Mouse (Mus musculus): ENCODE data around the gene Senp3. TPM values are rescaled to one million over a fixed set of nuclear protein-coding genes. Genes with fewer than 3 reads are reported as not detected.
"Not testable (repeated sequence)": the region's sequence is repeated elsewhere in the genome, so short reads cannot be mapped to it uniquely, and the experiment has no call there.

Senp3 gene
- total RNA-seq, 4 experiments from 2014 or later = 27.2 to 40.0 (median 28.7) TPM

DNA sequence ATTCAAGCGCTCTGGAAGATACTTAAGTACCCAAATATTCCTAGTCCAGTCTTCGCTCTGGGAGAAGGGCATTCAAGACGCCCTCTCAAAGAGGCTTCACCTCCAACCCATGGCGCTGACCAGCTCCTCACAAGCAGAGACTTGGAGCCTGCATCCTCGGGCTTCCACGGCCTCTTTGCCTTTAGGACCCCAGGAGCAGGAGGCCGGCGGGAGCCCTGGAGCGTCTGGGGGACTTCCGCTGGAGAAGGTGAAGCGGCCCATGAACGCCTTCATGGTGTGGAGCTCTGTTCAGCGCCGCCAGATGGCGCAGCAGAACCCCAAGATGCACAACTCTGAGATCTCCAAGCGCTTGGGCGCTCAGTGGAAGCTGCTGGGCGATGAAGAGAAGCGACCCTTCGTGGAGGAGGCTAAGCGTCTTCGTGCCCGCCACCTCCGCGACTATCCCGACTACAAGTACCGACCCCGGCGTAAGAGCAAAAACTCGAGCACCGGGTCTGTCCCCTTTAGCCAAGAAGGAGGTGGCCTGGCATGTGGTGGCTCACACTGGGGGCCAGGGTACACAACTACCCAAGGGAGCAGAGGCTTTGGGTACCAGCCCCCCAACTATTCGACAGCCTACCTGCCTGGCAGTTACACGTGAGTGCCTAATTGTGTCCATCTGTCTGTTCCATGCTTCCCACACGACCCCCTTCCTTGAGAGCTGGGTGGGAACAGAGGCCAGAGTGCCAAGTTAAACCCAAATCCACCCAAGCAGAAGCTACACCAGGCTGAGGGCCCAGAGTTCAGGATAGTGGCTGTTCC lies 26.4 kb downstream of the Senp3 start, which contains the start of gene Sox15:
TSS of gene Sox15 (plus strand) at position 51 of the 801 bp plus-strand sequence.
- peak; percentile 33 for DNase-seq (ENCODE audit: low spot score)

DNA sequence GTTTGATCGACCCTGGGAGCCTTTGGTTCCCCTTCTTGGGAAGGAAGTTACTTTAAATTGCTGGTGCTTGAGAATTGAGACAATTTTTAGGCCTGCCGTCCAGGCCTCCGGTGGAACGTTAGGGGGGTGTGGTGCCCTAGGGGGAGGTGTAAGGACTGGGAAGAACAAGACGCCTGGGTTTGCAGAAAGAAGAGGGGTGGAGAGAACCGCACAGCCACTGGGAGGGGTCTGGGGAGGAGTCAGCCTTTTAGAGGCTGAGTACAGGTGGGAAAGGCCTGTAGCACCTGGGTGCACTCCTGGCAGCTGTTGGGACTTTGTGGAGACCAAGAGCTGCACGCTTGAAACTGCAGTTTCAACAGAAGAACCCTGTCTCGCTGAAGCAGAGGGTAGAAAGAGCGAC lies 27.1 kb downstream of the Senp3 start:
- DNase-seq (ENCODE audit: low spot score) = no peak

DNA sequence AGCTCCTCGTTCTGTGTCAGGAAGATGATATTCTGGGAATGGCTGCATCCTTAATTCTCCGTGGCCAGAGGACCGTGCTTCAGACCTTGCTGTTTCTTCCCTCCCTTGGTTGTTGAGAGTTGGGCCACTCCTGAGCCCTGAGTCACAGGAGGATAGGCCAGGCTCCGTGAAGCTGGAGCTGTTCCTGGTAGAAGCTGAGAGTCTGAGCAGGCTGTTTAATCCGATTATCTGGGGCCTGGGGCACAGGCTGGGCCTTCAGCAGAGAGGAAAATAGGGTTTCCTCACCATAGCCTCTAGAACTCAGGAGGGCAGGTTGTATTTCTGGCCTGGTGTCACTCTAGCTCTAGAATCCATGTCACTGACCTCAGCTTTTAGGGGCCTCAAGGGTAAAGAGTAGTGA lies 28.5 kb downstream of the Senp3 start:
- DNase-seq (ENCODE audit: low spot score) = no peak

DNA sequence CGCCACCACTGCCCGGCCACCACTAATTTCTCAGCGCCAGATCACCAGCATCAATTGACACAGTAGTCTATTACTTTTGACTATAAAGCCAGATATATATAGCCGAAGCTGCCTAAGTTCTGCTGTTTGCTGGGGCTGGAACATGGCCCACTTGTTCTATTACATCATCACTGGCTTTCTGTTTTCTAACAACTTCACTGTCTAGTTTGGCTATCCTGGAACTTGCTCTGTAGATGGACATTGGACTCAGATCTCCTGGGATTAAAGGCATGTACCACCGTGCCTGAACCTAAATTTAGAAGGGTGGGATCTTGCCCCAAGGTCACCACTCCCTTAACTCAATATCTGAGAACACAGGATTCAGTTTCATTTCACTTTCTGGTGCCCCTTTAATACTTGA lies 36.0 kb downstream of the Senp3 start:
- no peak for DNase-seq (ENCODE audit: low spot score)

DNA sequence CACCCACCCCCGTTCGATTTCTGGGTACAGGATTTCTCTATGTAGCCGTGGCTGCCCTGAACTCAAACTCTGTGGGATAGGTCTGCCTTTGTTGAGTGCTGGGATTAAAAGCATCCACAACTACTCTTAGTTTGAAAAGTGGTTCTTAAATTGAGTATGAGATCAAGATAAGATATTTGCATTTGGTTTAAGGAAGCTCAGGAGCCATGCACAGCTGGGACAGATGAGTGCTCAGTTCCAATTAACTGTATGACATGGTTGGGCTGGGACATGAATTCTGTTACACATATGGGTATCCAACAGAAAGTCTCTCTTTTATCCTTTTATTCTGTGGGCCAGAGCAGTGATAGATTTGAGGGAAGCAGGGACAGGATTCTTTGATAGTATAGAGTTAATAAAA lies 46.4 kb downstream of the Senp3 start:
- DNase-seq (ENCODE audit: low spot score) = no peak

DNA sequence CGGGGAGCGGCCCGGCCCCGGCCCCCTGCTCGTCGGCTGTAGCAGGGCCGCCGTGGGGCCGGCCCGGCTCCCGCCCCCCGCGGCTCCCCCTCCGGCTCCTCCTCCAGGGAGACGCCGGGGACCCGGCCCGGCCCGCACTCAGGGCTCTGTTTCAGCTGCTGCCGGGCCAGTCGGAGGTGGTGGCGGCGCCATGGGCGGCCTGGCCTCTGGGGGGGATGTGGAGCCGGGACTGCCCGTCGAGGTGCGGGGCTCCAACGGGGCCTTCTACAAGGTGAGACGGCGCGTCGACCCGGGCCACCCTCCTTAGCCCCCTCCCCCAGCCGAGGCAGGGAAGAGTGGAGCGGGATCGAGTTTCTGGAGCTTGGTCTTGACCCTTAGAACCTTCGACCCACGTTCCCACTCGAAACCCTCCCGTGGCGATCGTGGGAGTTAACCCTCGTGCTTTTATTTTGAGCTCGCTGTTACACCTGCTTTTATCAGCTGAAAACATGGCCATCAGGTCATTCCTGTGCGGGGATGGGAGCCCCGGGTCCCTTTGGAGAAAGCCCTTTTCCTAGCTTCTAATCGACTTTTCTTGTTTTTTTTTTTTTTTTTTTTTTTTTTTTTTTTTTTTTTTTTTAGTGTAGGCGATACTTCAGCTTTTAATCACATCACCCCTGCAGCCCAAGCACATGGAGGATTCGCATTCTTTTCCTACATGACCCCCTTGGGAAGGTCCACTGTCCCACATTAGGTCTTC lies 48.6 kb downstream of the Senp3 start:
- peak; percentile 40 for DNase-seq (ENCODE audit: low spot score)

DNA sequence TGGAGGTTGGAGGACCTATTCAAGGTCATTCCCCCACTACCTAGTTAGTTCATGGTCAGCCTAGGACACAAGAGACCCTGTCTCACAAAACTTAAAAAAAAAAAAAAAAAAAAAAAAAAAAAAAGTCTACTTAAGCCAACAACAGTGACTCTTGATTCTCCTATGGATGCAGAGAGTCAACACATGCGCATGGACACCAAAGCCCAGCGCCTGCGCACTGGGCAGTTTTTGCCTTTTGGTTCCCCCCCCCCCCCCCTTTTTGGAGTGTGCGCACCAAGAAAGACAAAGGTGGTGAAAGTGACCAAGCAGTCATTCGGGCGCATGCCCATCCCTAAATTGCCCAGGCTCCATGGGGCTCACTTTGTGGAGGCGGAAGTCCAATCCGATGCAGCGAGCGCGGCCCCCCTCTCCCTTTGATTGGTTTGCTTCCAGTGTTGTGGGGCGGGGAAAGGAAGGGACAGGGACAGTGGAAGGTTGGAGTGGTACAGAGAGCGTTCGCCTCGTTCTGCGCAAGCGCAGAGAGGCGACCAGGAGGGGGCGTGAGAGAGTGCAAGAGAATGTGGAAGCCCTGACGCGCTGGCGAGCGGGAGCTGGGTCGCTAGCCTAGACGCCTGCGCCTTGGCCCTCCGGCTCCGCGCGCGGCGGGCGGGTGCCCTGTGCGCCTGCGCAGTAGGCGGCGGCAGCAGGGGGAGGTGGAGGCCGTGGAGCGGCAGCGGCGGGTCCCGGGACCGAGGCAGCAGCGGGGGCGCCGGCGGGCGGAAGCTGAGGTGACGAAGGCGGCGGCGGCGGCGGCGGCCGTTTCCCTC lies 49.4 kb downstream of the Senp3 start, which contains the start of gene Fxr2:
TSS of gene Fxr2 (plus strand) at position 707 of the 806 bp plus-strand sequence.
- DNase-seq (ENCODE audit: low spot score) = peak; percentile 100

DNA sequence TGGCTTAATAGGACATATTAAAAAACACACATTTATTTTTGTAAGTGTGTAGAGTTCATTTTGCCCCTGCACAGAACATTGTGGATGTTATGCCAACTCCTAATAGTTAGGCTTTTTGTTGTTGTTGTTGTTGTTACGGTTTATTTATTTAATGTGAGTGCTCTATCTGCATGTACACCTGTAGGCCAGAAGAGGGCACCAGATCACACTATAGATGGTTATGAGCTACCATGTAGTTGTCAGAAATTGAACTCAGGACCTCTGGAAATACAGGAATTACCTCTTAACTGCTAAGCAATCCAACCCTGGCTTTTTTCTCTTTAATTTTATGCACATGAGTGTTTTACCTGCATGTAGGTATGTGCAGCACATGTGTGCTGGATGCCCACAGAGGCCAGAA lies 52.1 kb downstream of the Senp3 start:
- no peak for DNase-seq (ENCODE audit: low spot score)

DNA sequence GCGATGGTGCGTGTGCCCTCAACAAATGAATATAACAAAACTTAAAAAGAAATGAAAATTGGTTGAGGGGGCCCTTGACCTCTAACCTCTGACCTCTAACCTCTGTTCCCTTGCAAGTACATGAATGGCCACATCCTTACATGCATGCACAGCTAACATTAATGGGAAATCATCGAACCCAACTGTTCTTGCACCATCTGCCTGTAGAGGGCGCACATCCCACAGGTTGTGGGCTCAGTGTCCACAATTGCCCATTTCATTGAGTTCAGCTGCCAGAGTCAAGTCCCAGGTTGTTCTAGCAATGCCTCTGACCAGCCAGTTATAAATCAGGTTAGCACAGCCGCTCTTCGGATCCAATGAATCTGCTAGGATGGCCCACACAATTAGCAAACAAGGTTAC lies 53.6 kb downstream of the Senp3 start:
- DNase-seq (ENCODE audit: low spot score) = peak; percentile 63

DNA sequence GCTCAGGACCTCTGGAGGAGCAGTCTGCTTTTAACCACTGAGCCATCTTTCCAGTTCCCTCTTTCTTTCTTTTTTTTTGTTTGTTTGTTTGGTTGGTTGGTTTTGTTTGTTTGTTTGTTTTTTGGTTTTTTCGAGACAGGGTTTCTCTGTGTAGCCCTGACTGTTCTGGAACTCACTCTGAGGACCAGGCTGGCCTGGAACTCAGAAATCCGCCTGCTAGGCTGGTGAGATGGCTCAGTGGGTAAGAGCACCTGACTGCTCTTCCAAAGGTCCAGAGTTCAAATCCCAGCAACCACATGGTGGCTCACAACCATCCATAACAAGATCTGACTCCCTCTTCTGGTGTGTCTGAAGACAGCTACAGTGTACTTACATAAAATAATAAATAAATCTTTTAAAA lies 57.5 kb downstream of the Senp3 start:
- DNase-seq (ENCODE audit: low spot score) = not testable (repeated sequence)

Small RNAs within 50 kb of the gene (microRNA-seq; reads per million reads assigned to microRNA genes)
- 5.0 reads per million, percentile 11 among the genes with 10 or more reads in this experiment for gene Mir1934
- not detected for gene Mir467f

Other genes starting within 250 kb of the Senp3 start
- gene Dnah2, start 133.0 kb downstream of the Senp3 start, total RNA-seq (2022) = under 1 TPM; 0.22 to 0.66 (median 0.40) TPM
- 100 to 1,000 TPM; 105 to 137 (median 128) TPM for gene Efnb3, start 121.9 kb downstream of the Senp3 start, total RNA-seq (2022)
- gene Wrap53, start 101.8 kb downstream of the Senp3 start, total RNA-seq (2022) = 1 to 10 TPM; 4.6 to 6.7 (median 5.6) TPM
- gene Trp53, start 101.7 kb downstream of the Senp3 start, total RNA-seq (2022) = 10 to 100 TPM; 12.8 to 16.3 (median 14.1) TPM
- 10 to 100 TPM; 12.4 to 16.3 (median 13.1) TPM for gene Atp1b2, start 76.1 kb downstream of the Senp3 start, total RNA-seq (2022)
- gene Shbg, start 64.2 kb downstream of the Senp3 start, total RNA-seq (2022) = not detected
- 1 to 10 TPM; 2.6 to 5.3 (median 3.3) TPM for gene Sat2, start 60.1 kb downstream of the Senp3 start, total RNA-seq (2022)
- 100 to 1,000 TPM in 1 of 4 experiments, 10 to 100 TPM in 3; 92.4 to 109 (median 94.5) TPM for gene Fxr2, start 49.1 kb downstream of the Senp3 start, total RNA-seq (2022)
- gene Sox15, start 26.8 kb downstream of the Senp3 start, total RNA-seq (2022) = not detected
- 10 to 100 TPM; 13.6 to 18.8 (median 15.5) TPM for gene Mpdu1, start 19.4 kb downstream of the Senp3 start, total RNA-seq (2022)
- 1 to 10 TPM; 4.5 to 7.0 (median 6.3) TPM for gene Cd68, start 15.9 kb downstream of the Senp3 start, total RNA-seq (2022)
- 100 to 1,000 TPM; 162 to 194 (median 186) TPM for gene Eif4a1, start 9.7 kb downstream of the Senp3 start, total RNA-seq (2022)
- gene Tnfsf13, start 3.7 kb upstream of the Senp3 start, total RNA-seq (2022) = 1 to 10 TPM; 2.6 to 4.3 (median 2.9) TPM
- gene Tnfsf12, start 13.8 kb upstream of the Senp3 start, total RNA-seq (2022) = 10 to 100 TPM; 14.9 to 19.6 (median 17.5) TPM
- 1 to 10 TPM; 1.4 to 4.2 (median 3.1) TPM for gene Tnfsfm13, start 14.0 kb upstream of the Senp3 start, total RNA-seq (2022)
- 10 to 100 TPM; 28.5 to 35.7 (median 32.9) TPM for gene Polr2a, start 76.6 kb upstream of the Senp3 start, total RNA-seq (2022)
- gene Slc35g3, start 79.9 kb upstream of the Senp3 start, total RNA-seq (2022) = not detected
- gene Zbtb4, start 83.8 kb upstream of the Senp3 start, total RNA-seq (2022) = 10 to 100 TPM; 43.7 to 52.4 (median 49.3) TPM
- 1 to 10 TPM; 2.2 to 4.3 (median 3.8) TPM for gene Chrnb1, start 113.9 kb upstream of the Senp3 start, total RNA-seq (2022)
- 1 to 10 TPM; 2.1 to 3.3 (median 2.6) TPM for gene Fgf11, start 119.8 kb upstream of the Senp3 start, total RNA-seq (2022)
- gene Tmem102, start 123.5 kb upstream of the Senp3 start, total RNA-seq (2022) = under 1 TPM; 0.14 to 0.57 (median 0.31) TPM
- gene Gm39566, start 133.2 kb upstream of the Senp3 start, total RNA-seq (2022) = not detected
- not detected for gene Spem2, start 136.4 kb upstream of the Senp3 start, total RNA-seq (2022)
- not detected for gene Spem1, start 140.1 kb upstream of the Senp3 start, total RNA-seq (2022)
- gene Nlgn2, start 155.7 kb upstream of the Senp3 start, total RNA-seq (2022) = 1 to 10 TPM; 3.1 to 6.9 (median 4.3) TPM
- 100 to 1,000 TPM; 193 to 338 (median 283) TPM for gene Tmem256, start 156.4 kb upstream of the Senp3 start, total RNA-seq (2022)
- gene Plscr3, start 164.3 kb upstream of the Senp3 start, total RNA-seq (2022) = 10 to 100 TPM; 20.7 to 25.3 (median 21.7) TPM
- under 1 TPM in 1 of 4 experiments, not detected in 3; 0.23 TPM for gene Tnk1, start 176.6 kb upstream of the Senp3 start, total RNA-seq (2022)
- not detected for gene Tmem95, start 195.9 kb upstream of the Senp3 start, total RNA-seq (2022)
- gene Kctd11, start 199.3 kb upstream of the Senp3 start, total RNA-seq (2022) = 1 to 10 TPM; 2.0 to 2.6 (median 2.4) TPM
- gene Acap1, start 213.5 kb upstream of the Senp3 start, total RNA-seq (2022) = 1 to 10 TPM in 2 of 4 experiments, under 1 TPM in 2; 0.16 to 1.1 (median 0.83) TPM
- gene 2810408A11Rik, start 218.9 kb upstream of the Senp3 start, total RNA-seq (2022) = under 1 TPM; 0.43 to 0.81 (median 0.60) TPM
- 10 to 100 TPM; 38.0 to 50.9 (median 43.4) TPM for gene Neurl4, start 219.0 kb upstream of the Senp3 start, total RNA-seq (2022)
- 10 to 100 TPM; 23.2 to 32.1 (median 27.7) TPM for gene Gps2, start 231.8 kb upstream of the Senp3 start, total RNA-seq (2022)
- 100 to 1,000 TPM; 410 to 451 (median 437) TPM for gene Eif5a, start 239.9 kb upstream of the Senp3 start, total RNA-seq (2022)